Mouse (Mus musculus) left cerebral cortex, adult 2 months (tissue): ENCODE data around the gene Bad. TPM values are rescaled to one million over a fixed set of nuclear protein-coding genes. Genes with fewer than 3 reads are reported as not detected.

Source experiments
- DNase-seq, 2 experiments: peaks; one replicate each; pipeline ENCODE4 v3.0.0; 2021 to 2022; ENCODE audit warnings: low spot score in 2 of 2, mixed read lengths in 1 of 2; ENCODE audit errors: extremely low spot score in 1 of 2
- H3K27ac ChIP-seq: fragments of 200-600 bp; 2 replicates; pipeline ENCODE4 v1.8.1; 2022
- H3K4me3 ChIP-seq: fragments of 200-600 bp; 2 replicates; pipeline ENCODE4 v1.8.1; 2022
- CTCF ChIP-seq: fragments of 200-600 bp; IDR thresholded peaks from 2 replicates; pipeline ENCODE4 v1.8.1; 2022; ENCODE audit warnings: antibody characterized with exemption, mild to moderate bottlenecking, moderate library complexity
- intact Hi-C: fragments of 180-260 bp; cut with DNase I; formaldehyde crosslinking; loops from one replicate; pipeline ENCODE4 v1.15.1; 2025
- total RNA-seq, 2 experiments: library from RNA; stranded (reverse); gene quantifications; 2 replicates each; pipeline ENCODE4 v1.2.3; 2021

Bad gene
- total RNA-seq, 2 experiments from 2014 or later: 34.8 to 36.2 TPM

- TF ChIP-seq CTCF: no peak
- Histone ChIP-seq H3K27ac (no peak overlapping the region), H3K4me3 (no peak overlapping the region)
- no peak for DNase-seq
- intact Hi-C loops: no loop called here
Measured at GRCm38 (mm10) chr19:6925611-6926329, 15.9 kb upstream of the Bad start.

GRCm38 (mm10) chr19:6926559-6927255, 15.0 kb upstream of the Bad start:
- no peak overlapping the region for H3K27ac ChIP-seq
- H3K4me3 ChIP-seq: no peak overlapping the region
- TF ChIP-seq CTCF: no peak
- DNase-seq: no peak
- intact Hi-C loops: no loop called here

DNA sequence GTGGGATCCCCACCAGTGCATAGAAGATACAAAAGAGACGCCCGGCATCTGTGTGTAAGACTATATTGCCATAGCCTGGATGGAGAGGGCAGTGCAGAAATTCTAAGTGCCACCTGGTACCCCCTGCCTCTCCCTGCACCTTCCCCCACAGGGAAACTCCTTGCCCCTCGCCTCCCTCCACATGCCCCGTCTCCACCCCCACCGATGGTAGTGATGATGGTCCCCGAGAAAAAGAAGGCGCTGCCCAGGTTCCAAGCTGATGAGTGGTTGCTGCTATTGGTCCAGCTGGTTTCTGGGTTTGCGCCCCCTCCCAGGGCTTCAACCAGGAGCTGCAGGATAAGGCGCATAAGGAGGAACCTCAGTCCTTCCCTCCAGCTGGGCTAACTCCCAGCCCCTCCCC, 13.6 kb upstream of the Bad start:
- no peak overlapping the region for H3K27ac ChIP-seq
- intact Hi-C loops: no loop called here
- no peak overlapping the region for H3K4me3 ChIP-seq
- no peak for TF ChIP-seq CTCF
- no peak for DNase-seq

DNA sequence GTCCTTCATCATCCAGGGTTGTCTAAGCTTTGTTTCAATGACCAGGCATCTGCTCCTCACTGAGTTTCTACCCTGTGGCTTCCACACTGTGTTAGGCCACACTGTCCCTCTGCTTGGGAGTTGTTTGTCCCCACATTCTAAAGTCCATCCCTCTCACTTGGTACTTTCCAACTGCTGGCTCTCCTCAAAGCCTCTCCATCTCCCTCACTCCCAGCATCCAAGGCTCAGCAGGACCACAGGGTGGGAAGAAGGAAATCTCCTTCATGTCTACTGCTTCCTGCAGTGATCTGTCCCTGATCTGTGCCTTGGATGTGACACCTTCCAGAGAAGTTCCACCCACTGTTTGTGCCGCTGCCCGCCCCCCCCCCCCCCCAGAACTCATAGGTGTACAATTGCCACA, 10.7 kb upstream of the Bad start:
- intact Hi-C loops: no loop called here
- no peak overlapping the region for H3K4me3 ChIP-seq
- DNase-seq: no peak
- no peak overlapping the region for H3K27ac ChIP-seq
- TF ChIP-seq CTCF: no peak

- Histone ChIP-seq H3K4me3 (peak overlapping the region; percentile 54), H3K27ac (peak overlapping the region; percentile 91)
- no peak for DNase-seq
- intact Hi-C loops: no loop called here
- TF ChIP-seq CTCF: no peak
Measured at GRCm38 (mm10) chr19:6932018-6932417, 9.6 kb upstream of the Bad start.

DNA sequence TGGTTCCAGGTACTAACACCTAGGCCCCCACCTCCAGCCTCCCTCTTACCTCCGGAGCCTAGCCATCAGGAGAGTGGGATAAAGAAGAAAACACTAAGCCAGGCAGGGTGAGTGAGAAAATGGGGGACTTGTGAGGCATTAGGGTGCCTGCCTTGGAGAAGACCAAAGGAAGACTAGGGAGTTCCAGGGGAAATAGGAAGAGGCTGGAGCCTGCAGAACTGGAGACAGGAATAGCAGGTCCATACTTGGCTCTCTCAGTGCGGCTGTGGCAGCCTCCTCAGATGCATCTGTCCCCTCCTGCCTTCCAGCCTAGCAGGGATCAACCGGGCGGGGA, 8.6 kb upstream of the Bad start:
- TF ChIP-seq CTCF: no peak
- Histone ChIP-seq H3K27ac (peak overlapping the region; percentile 91), H3K4me3 (peak overlapping the region; percentile 54)
- intact Hi-C loops: no loop called here
- DNase-seq: no peak

- Histone ChIP-seq H3K4me3 (peak overlapping the region; percentile 54), H3K27ac (peak overlapping the region; percentile 91)
- no peak for TF ChIP-seq CTCF
- intact Hi-C loops: no loop called here
- DNase-seq: peak; percentile 57 to 67
Measured at GRCm38 (mm10) chr19:6933436-6934194, 8.0 kb upstream of the Bad start.

DNA sequence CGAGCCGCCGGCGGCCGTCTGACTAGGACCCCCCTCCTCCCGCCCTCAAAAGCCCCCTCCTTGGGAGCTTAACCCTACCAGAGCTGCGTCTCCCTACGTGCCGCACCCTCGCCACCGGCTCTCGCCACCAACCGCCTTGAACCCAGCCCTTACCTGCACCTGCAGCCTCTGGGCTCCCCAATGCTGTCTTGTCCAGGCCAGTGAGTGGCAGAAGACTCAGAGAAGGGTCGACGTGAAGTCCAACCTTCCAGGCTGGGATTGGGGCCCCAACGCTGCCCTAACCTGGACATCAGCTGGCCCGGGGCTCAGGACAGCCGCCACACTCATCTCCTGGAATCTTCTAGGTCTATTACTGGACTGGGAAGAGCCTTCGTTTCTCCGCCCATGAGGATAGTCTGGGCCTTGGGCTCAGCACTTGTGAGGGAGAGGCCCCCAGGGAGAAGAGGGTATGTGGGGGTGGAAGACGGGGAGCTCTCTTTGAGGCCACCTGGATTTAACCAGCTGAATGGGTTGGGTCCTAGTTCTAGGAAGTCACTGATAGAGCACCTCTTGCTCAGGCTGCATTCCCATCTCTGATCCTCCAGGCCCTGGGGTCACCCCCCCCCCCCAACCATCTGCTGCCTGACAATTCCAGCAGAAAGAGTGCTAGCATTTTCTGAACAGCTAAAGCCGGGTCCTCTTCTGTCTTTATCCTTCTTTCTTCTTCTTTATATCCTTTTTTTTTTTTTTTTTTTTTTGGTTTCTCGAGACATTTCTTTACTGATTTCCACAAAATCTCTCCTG, 7.3 kb upstream of the Bad start, which contains the start of gene Kcnk4:
Gene Kcnk4, minus strand, starts transcription at position 321 of the 783 bp plus-strand sequence.
- no peak for TF ChIP-seq CTCF
- no peak for DNase-seq
- Histone ChIP-seq H3K4me3 (peak within 1 kb of the TSS; percentile 54), H3K27ac (peak within 1 kb of the TSS; percentile 91)
- intact Hi-C loops: no loop called here

GRCm38 (mm10) chr19:6936299-6936698, 5.4 kb upstream of the Bad start:
- intact Hi-C loops: no loop called here
- DNase-seq: no peak
- TF ChIP-seq CTCF: peak; percentile 57
- H3K27ac ChIP-seq: no peak overlapping the region
- H3K4me3 ChIP-seq: no peak overlapping the region

GRCm38 (mm10) chr19:6937541-6938465, 3.9 kb upstream of the Bad start:
- no peak overlapping the region for H3K4me3 ChIP-seq
- no peak for DNase-seq
- intact Hi-C loops: no loop called here
- H3K27ac ChIP-seq: no peak overlapping the region
- no peak for TF ChIP-seq CTCF
